Mouse (Mus musculus) heart, adult 2 months (tissue): ENCODE results near the gene Bag2. TPM values are rescaled to one million over a fixed set of nuclear protein-coding genes. Genes with fewer than 3 reads are reported as not detected.

Experiments
- DNase-seq, 2 experiments: peaks; one replicate each; pipeline ENCODE4 v3.0.0; 2021
- H3K27ac ChIP-seq: fragments of 200-600 bp; 2 replicates; pipeline ENCODE4 v1.8.1; 2022
- H3K27me3 ChIP-seq: fragments of 200-500 bp; 2 replicates; pipeline ENCODE4 v1.6.1; 2012; ENCODE audit warnings: mild to moderate bottlenecking, low read length, inconsistent platforms, mixed read lengths; ENCODE audit not compliant: control insufficient read depth, insufficient read depth
- H3K36me3 ChIP-seq: fragments of 200-500 bp; 2 replicates; pipeline ENCODE4 v1.6.1; 2012; ENCODE audit warnings: low read length, inconsistent platforms; ENCODE audit not compliant: control insufficient read depth, insufficient read depth
- H3K4me1 ChIP-seq: fragments of 200-500 bp; 2 replicates; pipeline ENCODE4 v1.6.1; 2011; ENCODE audit warnings: low read length; ENCODE audit not compliant: control insufficient read depth, insufficient read depth
- H3K4me3 ChIP-seq: fragments of 200-600 bp; 2 replicates; pipeline ENCODE4 v1.8.1; 2022
- H3K79me2 ChIP-seq: fragments of 200-500 bp; replicated peaks from 2 replicates; pipeline ENCODE4 v1.6.1; 2012; ENCODE audit warnings: mild to moderate bottlenecking, inconsistent platforms, low read length, moderate library complexity, mixed read lengths; ENCODE audit not compliant: control insufficient read depth, insufficient read depth
- H3K9ac ChIP-seq: fragments of 200-500 bp; 2 replicates; pipeline ENCODE4 v1.6.1; 2012; ENCODE audit warnings: low read depth, mild to moderate bottlenecking, control low read depth, inconsistent platforms, low read length, mixed read lengths
- CTCF ChIP-seq: fragments of 200-600 bp; IDR thresholded peaks from 2 replicates; pipeline ENCODE4 v1.8.1; 2022; ENCODE audit warnings: antibody characterized with exemption, mild to moderate bottlenecking, moderate library complexity
- EP300 ChIP-seq: fragments of 200-500 bp; IDR thresholded peaks from 2 replicates; pipeline ENCODE4 v1.6.1; 2011; ENCODE audit warnings: low read depth, low read length, control low read depth; ENCODE audit not compliant: insufficient read depth
- POLR2A ChIP-seq: fragments of 200-500 bp; IDR thresholded peaks from 2 replicates; pipeline ENCODE4 v1.6.1; 2011; ENCODE audit warnings: mild to moderate bottlenecking, low read depth, low read length, control low read depth; ENCODE audit not compliant: insufficient read depth
- WGBS: fragments of 180-500 bp; shearing (Covaris S2); methylation state at CpG from one replicate; pipeline ENCODE4 v1.1.7; 2018; 5-methylcytosine and 5-hydroxymethylcytosine counted together
- intact Hi-C: fragments of 180-260 bp; cut with DNase I; formaldehyde crosslinking; loops from one replicate; pipeline ENCODE4 v1.15.1; 2025
- polyA plus RNA-seq: library from polyadenylated mRNA; depleted of rRNA; stranded (reverse); fragments of >200 nt; gene quantifications from 2 replicates; pipeline ENCODE4 v1.2.3, GENCODE M21; 2012
- total RNA-seq, 2 experiments: library from RNA; stranded (reverse); gene quantifications; 2 replicates each; pipeline ENCODE4 v1.2.3; 2021

Bag2 gene
- total and polyA plus RNA-seq, 3 experiments, result 30.7 to 49.1 (median 35.3) TPM

DNA sequence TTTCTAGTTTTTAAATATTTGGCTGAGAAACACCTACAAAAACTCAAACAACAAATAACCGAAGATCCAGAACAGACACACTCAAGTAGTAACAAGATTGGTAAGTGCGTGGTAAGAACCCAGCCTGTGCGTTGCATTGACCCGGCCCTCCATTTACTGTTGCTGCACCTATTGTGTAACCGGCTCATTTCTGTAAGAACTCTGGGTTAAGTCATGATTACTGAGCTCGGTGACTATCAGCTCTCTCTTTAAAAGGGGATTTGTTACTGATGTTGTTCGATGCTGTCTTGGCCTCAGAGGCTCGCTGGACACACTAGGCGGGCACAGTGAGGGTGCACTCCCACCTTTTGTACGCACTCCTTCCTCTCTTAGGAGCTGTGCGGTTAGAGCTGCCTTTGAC lies 19.3 kb downstream of the Bag2 start:
- no peak for DNase-seq
- WGBS, result 94% methylated on average over 11 of the region's 11 CpGs
- no peaks in the 10 kb centered on the region for H3K36me3 ChIP-seq
- H3K9ac ChIP-seq, result no peak overlapping the region
- no peaks in the 10 kb centered on the region for H3K79me2 ChIP-seq
- intact Hi-C loops, result loop anchor here (2.0 kb wide), 2 partner anchors 65 to 75 kb away; no protein-coding TSS in a partner anchor
- TF ChIP-seq POLR2A (no peak), CTCF (no peak), EP300 (no peak)
- H3K4me1 ChIP-seq, result no peaks in the 10 kb centered on the region
- H3K27me3 ChIP-seq, result no peaks in the 10 kb centered on the region
- H3K4me3 ChIP-seq, result no peak overlapping the region
- H3K27ac ChIP-seq, result no peak overlapping the region

DNA sequence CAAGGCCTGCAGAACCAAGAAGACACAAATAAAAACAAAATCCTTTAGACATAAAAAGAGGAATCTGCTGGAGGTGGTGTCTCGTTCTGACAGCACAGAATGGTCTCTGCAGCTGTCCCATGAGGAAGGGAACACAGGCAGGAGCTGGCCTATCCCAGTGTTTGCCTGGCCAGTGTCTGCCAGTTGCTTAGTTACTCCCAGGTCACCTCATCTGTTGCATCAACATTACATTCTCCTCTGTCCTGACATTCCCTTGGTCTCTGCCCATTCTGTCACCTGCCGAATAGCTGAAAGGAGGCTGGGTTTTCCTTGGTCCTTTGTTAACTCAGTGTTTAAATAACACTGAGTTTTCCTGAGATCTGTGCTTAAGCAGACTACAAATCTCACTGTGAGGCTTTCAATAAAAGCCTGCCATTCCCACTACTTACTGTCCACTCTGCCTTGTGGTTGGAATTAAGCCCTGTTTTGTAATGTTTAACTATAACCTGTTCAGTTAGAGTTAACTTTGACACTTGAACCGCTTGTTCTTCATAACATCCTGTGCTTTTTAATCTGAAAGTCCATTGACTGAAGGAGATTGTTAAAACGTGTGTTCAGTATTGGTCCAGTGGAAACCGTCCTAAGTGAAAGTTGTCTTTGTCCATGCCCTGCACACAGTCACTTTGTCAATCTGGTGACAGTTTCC lies 23.5 kb downstream of the Bag2 start:
- Histone ChIP-seq H3K79me2 (no peaks in the 10 kb centered on the region), H3K27me3 (no peaks in the 10 kb centered on the region), H3K27ac (no peak overlapping the region), H3K9ac (no peak overlapping the region), H3K4me3 (no peak overlapping the region), H3K36me3 (no peaks in the 10 kb centered on the region), H3K4me1 (no peaks in the 10 kb centered on the region)
- TF ChIP-seq CTCF, result no peak
- TF ChIP-seq EP300, result no peak
- no peak for TF ChIP-seq POLR2A
- DNase-seq, result no peak
- WGBS, result 64% methylated on average over 5 of the region's 5 CpGs
- intact Hi-C loops, result no loop called here

GRCm38 (mm10) chr1:33733044-33733443 lies 24.6 kb downstream of the Bag2 start:
- Histone ChIP-seq H3K9ac (no peak overlapping the region), H3K4me1 (no peaks in the 10 kb centered on the region), H3K27ac (no peak overlapping the region), H3K36me3 (no peaks in the 10 kb centered on the region), H3K79me2 (no peaks in the 10 kb centered on the region), H3K27me3 (no peaks in the 10 kb centered on the region), H3K4me3 (no peak overlapping the region)
- TF ChIP-seq POLR2A (no peak), EP300 (no peak), CTCF (no peak)
- no peak for DNase-seq
- intact Hi-C loops, result no loop called here
- WGBS, result 82% methylated on average over 9 of the region's 9 CpGs

DNA sequence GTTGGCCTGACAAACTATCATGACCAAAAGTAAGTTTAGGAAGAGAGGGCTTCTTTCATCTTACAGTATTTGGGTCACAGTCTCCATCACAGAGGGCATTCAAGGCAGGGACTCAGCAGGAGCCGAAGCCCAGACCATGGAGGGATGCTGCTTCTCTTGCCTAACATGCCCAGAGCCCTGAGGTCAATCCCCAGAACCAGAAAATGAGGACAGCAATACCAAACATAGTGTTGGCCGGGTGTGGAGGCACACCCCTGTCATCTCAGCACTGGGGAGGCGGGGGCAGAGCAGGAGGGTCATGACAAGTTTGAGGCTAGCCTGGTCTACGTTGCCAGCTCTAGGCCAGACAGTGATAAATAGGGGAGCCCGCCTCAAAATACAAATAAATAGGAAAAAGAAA lies 32.5 kb downstream of the Bag2 start:
- Histone ChIP-seq H3K36me3 (no peaks in the 10 kb centered on the region), H3K27ac (no peak overlapping the region), H3K4me3 (no peak overlapping the region), H3K27me3 (no peaks in the 10 kb centered on the region), H3K4me1 (no peaks in the 10 kb centered on the region), H3K79me2 (no peaks in the 10 kb centered on the region), H3K9ac (no peak overlapping the region)
- TF ChIP-seq CTCF (no peak), EP300 (no peak), POLR2A (no peak)
- no peak for DNase-seq
- WGBS, result 94% methylated on average over 5 of the region's 5 CpGs
- intact Hi-C loops, result no loop called here

- no peak for DNase-seq
- intact Hi-C loops, result no loop called here
- Histone ChIP-seq H3K27ac (no peak overlapping the region), H3K9ac (no peak overlapping the region), H3K36me3 (no peaks in the 10 kb centered on the region), H3K79me2 (no peaks in the 10 kb centered on the region), H3K27me3 (no peaks in the 10 kb centered on the region), H3K4me3 (no peak overlapping the region), H3K4me1 (no peaks in the 10 kb centered on the region)
- 53% methylated on average over 6 of the region's 6 CpGs for WGBS
- TF ChIP-seq CTCF, result no peak
- no peak for TF ChIP-seq POLR2A
- no peak for TF ChIP-seq EP300
Observed at GRCm38 (mm10) chr1:33724516-33724915, 33.1 kb downstream of the Bag2 start.

- 74% methylated on average over 7 of the region's 7 CpGs for WGBS
- Histone ChIP-seq H3K9ac (no peak overlapping the region), H3K4me1 (no peaks in the 10 kb centered on the region), H3K4me3 (no peak overlapping the region), H3K27ac (no peak overlapping the region), H3K27me3 (no peaks in the 10 kb centered on the region), H3K36me3 (no peaks in the 10 kb centered on the region), H3K79me2 (no peaks in the 10 kb centered on the region)
- DNase-seq, result no peak
- intact Hi-C loops, result no loop called here
- TF ChIP-seq POLR2A (no peak), EP300 (no peak), CTCF (no peak)
Observed at GRCm38 (mm10) chr1:33721020-33721419, 36.6 kb downstream of the Bag2 start.
